Mouse (Mus musculus): ENCODE measurements around the gene Gcnt1.

Gcnt1 gene

DNA sequence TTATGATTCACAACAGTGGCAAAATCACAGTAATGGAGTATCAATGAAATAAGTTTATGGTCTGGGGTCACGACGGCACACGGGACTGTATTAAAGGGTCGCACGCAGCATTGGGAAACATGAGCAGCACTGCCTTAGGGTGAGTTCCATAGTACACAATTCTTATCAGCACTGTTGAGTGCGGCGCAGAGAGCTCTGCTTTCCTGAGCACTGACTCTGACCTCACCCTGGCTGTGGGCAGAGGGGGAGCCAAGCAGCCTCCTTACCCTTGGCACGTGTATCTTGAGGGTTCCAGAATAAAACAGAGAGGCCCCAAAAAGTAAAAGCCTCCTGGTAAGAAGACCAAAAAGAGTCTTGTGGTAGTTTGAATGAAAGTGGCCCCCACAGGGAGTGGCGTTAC lies 4.1 kb downstream of the Gcnt1 start:
- DNase-seq (ENCODE audit: extremely low read depth, low read depth), result no peak

DNA sequence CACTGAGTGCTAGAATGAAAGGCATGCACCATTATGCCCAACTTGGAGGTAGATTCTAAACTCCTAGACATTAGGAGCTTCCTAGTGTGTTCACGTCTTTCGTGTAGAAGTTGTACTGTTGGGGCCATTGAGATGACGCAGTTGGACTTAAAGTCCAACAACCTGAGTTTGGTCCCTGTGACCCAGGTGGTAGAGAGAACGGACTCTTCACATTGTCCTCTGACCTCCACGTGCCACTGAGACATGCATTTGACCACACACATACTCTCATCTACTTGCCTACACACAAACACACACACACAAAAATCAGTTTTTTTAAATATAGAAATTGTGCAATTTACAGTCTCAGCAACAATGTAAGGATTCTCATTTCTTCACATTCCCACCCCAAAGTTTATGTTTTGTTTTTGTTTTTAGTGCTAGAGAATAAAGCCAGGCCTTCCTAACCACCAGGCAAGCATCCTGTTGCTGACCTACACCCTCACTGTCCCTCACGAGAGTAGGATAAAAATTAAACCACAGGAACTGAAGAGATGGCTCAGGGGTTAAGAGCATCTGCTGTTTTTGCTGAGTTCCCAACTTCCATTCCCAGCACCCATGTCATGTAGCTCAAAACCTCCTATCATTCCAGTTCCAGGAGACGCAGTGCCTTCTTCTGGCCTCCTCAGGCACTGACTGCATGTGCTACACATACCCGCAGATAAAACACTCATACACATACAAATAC lies 6.1 kb downstream of the Gcnt1 start:
- no peak for DNase-seq (ENCODE audit: extremely low read depth, low read depth)

DNA sequence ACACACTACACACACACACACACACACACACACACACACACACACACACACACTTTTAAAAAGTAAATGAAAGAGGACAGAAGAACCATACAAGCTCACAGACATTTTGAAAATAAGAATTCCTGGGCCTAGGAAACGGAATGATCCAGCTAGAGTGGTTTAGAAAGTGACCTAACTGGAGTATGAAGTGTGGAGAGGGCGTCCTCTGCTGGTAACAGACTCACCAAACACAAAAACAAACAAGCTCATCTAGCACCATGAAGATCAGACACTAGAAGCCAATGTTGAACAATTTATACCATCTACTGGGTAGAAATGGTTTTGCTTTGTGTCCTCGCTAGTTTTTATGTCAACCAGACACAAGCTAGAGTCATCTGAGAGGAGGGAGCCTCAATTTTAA lies 7.9 kb downstream of the Gcnt1 start:
- no peak for DNase-seq (ENCODE audit: extremely low read depth, low read depth)

DNA sequence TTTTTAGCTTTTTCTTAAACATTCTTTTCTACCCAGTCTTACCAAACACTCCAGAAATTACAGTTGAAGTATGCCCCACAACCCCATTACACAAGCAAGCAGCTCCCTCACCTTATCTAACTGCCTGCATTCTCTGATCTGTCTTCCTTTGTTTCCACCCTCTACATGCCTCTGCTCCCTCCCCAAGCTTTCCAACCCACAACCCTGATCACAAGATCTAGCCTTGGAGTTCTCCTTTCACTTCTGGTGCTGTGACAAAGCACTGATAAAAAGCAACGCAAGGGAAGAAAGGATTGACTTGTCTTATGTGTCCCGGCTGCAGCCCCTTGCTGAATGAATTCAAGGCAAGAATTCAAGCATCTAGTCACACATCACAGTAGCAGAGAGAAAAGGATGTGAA lies 11.5 kb downstream of the Gcnt1 start:
- DNase-seq (ENCODE audit: extremely low read depth, low read depth), result peak; percentile 79

DNA sequence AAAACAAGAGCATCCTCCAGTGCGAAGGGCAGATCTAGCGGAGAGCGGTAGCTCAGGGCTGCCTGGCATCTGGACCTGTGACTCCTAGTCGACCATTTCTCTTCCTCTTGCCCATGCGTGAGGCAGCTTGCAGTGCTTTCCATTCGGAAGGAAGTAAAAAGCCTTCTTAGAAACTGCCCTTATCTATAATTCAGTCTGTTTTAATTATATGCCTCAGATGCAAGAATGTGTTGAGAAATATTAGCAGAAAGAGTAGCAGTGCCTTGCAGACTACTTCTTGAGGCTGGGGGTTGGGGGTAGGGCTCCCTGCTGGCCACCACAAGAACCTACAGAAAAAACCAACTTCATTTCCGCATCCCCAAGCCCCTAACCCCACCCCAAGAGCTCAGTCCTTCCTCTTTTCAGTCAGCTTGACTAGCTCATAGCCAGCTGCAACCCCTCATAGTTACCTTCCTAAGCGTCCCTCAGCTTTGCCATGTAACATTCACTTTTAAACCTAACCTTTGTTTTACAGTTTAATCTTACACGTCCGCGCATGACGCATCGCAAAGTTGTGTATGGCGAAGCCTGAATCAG lies 13.2 kb downstream of the Gcnt1 start:
- DNase-seq (ENCODE audit: extremely low read depth, low read depth), result peak; percentile 67

DNA sequence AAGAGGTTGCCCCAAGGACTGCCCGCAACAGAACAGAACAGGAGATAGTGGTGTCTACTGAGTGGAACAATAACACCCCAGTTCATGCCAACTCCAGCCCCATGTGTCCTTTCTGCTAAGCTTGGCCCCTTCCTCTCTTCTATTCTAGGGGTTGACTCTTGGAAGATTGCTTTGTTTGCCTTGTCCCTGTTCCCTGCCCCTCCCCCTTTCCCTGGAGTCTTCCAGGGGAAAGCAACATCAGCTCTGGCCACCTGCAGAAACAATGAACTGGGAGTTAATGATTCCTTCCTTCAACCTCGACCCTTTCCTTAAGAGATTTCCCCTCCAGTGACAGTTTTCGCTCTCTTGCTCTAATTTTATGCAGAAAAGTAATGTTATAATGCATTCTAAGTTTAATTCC lies 15.3 kb downstream of the Gcnt1 start:
- DNase-seq (ENCODE audit: extremely low read depth, low read depth), result no peak

DNA sequence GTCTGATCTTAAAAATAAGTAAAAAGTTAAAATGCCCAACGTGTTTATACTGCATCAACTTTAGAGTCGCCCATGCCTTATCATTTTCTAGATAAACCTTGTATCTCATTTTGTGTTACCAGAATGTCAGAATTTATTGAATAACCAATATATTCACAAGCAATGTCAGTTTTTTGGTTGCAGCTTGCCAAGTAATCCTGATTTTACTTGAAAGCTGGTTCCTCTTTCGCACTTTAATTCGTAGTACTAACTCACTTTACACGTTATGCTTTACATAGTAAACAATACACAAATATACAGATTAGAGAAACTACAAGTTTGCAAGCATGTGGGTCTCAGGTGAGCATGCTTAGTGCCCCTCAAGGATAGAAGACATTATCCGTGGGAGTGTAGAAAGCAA lies 15.7 kb downstream of the Gcnt1 start:
- DNase-seq (ENCODE audit: extremely low read depth, low read depth), result no peak

DNA sequence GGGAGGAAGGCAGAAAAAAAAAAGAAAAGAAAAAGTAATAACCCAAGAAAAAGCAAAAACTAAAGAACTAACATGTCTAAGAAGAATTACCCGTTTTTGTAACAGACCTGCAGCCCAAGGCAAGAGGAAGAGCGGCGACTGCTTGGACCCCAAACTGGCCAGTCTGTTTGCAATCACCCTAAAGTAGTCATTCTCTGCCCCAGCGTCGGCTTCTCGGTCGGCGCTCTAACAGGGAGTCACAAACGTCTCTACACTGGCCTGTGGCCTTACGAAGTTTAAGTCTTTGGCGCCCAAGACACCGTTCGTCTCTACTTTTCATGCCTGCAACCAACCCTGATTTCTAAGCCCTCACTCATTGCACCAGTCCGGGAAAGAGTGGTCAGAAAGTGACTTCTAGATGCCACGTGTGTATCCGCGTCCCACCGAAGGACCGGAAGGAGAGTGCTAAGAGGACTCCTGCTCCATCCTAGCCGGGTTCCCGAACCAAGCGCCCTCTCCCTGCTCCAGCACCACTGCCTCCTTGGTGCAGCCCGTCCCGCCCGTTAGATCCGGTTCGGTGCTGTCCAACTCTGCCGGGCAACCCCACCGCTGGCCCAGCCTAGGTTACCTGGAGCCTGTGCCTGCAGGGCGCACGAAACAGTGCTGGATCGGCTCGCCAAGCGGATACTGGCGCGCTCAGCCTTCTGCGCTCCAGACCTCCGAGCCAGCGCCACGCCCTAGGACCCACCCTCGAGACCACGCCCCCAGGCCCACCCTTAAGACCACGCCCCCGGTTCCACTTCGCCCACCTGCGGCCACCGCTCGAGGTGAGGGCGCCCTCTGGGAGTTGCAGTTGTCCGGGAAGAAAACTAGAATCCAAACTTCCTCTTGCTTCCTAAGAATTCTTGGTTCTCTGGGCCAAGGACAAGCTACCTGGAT lies 16.4 kb downstream of the Gcnt1 start:
- no peak for DNase-seq (ENCODE audit: extremely low read depth, low read depth)

DNA sequence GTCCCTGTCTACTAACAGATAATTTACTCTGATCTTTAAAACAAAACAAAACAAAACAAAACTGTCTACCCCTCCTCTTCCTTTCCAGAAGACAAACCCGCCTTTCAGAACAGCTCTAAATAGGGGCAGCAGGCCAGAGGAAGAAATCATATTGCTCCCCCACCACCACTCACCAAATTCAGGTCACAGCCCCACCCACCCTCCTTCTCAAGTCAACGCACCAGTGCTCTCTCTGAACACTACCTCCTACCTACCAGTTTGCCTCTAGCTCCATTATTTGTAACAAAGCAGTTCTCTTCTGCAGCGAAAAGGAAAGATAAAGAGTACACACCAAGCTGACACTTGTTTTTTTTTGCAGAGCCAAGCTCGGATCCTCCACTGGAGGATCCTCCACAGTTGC lies 17.3 kb downstream of the Gcnt1 start:
- no peak for DNase-seq (ENCODE audit: extremely low read depth, low read depth)

DNA sequence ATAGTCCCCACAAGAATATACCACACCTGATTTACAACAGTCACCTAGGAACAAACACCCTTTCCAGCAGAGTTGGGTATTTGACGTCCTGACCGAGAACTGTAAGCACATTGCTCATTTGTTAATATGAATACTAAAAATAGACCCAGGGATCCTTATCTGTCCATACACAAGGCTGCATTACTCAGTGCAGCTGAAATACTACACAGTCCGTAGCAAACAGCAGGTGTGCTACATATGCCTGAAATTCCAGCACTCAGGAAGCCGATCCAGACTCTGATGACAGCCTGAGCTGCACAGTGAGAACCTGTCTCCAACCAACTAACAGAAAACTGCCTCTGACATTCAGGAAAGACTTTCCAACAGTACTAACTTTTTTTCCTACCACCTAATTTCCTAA lies 17.8 kb downstream of the Gcnt1 start:
- no peak for DNase-seq (ENCODE audit: extremely low read depth, low read depth)

DNA sequence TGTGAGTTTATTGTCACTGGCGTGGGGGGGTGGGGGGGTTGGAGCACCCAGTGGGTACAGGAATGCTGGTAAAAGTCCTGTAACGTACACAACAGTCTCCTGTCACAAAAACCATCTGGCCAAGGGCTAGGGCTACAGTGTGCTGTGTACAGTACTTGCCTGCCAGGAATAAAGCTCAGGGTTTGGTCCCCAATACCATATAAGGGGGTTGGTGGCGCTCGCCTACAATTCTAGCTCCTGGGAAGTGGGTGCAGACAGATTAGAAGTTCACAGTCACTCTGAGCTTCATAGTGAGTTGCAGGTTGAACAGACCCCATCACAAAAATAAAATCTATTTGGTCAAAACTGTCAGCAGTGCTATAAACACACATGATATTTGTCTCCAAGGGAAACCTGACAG lies 18.3 kb downstream of the Gcnt1 start:
- DNase-seq (ENCODE audit: extremely low read depth, low read depth), result no peak

DNA sequence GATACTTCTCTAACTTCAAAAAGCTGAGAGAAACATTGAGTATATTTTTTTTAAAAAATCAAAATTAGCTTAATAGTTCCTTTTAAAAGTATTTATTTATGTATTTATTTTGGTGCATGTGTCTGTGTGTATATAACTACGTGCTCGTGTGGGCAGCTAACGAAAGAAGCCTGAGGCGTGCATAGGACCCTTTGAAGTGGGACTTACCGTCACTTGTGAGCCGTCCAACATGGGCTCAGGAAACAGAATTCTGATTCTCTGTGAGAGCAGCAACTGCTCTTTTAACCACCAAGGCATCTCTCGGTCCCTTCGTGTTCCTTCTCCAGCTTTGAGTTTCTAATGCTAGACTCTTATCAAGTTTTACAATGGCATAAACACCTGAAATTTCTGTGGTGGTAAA lies 18.9 kb downstream of the Gcnt1 start:
- DNase-seq (ENCODE audit: extremely low read depth, low read depth), result no peak

DNA sequence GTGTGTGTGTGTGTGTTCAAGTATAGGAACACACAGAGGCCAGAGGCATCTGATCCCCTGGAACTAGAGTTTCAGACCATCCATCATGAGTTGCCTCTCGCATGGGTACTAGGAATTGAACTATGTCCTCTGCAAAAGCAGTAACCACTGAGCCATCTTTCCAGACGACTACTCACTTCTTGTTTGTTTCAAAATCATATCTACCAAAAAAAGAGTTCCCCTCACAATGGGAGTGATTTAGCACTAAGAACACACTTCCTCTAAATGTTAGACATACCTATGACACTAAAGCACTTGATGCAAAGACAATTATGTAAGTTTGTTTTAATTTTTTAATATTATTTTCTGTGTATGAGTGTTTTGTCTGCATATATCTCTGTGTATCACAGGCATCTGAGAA lies 24.8 kb downstream of the Gcnt1 start:
- DNase-seq (ENCODE audit: extremely low read depth, low read depth), result no peak

DNA sequence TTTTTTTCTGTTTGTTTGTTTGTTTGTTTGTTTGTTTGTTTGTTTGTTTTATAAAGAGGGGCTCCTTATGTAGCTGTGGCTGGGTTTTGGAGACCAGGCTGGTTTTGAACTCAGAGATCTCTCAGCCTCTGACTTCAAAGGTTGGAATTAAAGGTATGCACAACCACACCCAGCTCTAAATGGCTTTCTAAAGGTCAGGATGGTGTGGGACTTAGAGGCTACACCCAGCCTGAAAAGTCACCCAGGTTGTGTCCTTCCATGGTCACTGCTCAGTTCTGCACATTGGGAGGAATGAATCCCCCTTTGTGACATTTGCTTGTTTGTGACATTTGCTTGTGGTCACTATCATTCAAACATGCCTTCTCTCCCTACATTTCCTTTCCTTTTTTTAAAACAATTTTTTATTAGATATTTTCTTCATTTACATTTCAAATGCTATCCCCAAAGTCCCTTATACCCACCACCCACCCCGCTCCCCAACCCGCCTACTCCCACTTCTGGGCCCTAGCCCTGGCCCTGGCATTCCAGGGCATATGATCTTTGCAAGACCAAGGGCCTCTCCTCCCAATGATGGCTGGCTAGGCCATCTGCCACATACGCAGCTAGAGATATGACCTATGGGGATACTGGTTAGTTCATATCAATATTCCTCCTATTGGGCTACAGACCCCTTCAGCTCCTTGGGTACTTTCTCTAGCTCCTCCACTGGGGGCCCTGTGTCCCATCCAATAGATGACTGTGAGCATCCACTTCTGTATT lies 25.7 kb downstream of the Gcnt1 start:
- DNase-seq (ENCODE audit: extremely low read depth, low read depth), result no peak

DNA sequence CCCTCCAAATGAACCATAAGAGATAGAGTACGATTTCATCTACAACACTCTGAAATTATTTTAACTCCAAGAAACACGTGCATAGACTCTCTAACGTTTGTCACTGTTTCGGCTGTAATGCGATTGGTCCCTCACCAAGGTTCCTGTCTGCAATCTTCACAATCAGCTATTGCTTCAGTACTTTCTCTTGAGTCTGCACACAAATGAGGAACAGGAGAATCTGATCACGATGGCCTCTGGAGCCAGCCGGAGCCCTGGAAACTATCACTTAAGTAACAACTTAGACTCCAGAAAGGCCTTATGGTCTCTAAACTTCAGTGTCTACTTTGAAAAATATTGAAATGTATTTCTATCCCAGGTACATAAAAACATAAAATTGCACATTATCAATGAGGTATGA lies 27.8 kb downstream of the Gcnt1 start:
- DNase-seq (ENCODE audit: extremely low read depth, low read depth), result no peak

DNA sequence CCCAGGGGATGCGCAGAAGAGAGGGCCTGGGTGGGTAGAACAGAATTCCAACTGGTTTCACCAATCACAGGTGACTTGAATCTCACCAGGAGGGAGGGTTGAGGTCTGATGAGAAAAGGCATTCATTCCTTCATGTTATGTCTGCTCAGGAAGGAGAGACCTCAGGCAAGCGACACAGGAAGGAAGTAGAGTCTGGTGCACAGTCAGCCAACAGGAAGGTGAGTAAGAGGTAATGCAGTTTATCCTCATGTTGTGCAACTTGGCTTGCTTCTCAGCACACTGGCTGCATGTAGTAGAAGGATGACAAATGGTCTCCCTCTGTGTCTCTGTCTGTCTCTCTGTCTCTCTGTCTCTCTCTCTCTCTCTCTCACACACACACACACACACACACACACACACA lies 33.1 kb downstream of the Gcnt1 start:
- DNase-seq (ENCODE audit: extremely low read depth, low read depth), result no peak

DNA sequence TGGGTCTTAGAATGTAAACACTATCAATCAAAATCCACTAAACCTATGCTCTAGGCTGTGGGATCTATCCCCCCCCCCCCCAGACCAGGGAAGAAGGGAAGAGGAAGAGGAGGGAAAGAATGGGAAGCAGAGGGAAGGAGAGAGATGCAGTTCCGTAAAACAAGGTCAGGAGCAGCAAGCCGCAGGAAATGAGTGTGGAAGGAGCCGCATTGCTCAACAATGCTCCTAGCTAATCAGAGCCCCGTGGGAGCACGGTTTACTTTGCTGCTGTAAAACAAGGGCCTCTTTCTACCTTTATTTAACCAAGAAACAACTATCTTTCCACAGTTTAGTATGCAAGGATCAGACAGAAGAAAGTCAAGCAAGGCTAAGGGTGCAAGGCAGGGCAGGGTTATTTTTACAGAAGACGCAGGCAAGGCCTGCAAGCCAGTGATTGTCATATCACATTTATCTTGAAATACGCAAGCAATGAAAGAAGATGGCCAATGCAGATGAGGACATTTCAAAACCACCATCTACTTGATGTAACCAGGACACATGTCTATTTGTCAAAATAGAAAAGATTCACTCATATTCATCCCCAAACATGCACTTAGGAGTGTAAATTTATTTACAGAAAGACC lies 35.5 kb downstream of the Gcnt1 start:
- no peak for DNase-seq (ENCODE audit: extremely low read depth, low read depth)

DNA sequence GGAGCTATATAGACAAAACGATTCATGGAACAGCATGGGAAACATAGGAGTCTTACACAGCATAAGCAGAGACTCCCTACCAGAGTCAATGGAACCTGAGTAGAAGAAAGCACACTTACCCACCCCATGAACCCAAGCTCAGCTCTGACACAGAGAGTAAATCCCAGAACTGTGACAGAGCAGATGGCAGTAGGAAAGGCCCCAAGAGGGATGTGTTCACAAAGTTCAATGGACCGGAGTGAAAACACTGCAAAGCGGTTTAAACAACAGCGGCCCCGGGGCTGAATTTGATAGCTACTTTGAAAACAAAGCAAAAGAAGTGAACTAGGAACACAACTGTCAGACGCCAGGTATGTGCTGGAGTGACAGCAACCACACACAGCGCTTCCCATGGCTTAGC lies 36.0 kb downstream of the Gcnt1 start:
- DNase-seq (ENCODE audit: extremely low read depth, low read depth), result no peak

DNA sequence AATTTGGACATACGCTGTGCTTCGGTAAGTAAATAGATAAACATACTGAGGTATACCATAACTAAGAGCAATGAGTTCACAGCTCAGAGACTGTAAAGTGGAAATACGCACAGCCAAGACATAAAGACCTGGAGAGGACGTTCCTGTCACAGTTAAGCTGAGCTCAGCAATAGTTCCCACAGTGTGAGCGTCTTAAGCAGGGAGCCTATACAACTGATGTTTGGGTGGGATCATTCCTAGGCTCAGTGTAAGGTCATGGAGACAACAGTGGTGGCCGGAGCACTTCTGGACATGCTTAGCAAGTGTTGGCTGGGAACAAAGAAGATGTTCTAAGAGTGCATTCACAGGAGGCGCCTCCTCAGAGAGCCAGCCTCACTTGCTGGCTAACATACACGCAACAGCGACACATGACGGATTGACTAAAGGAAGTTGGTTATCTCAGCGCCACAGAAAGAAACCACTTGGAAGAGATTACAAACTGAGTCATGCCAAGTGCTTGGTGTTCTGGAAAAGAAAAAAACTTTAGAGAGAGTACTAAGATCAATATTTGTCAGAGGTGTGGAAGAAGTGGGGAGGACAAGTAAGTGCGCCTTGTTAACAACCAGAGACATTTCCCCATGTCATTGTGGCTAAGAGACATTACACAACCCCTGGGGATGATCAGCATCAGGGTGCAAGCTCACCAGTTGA lies 37.9 kb downstream of the Gcnt1 start:
- DNase-seq (ENCODE audit: extremely low read depth, low read depth), result no peak

DNA sequence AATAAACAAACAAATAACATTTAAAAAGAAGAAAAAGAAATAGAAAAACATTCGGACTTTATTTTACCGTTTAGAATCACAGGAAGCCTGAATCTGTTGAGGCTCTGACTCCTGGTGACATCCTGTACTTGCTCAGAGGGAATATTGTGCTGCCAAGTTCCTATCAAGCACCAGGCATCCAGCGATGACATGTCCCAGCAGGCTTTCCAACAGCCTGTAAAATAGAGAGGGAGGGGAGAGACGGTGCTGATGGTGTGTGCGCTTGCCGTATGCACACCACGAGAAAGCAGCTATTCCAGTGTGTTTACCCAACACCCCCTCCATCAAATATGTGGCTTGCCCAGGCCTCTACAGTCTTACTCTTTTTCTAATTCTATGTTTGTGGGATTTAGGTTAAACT lies 39.6 kb downstream of the Gcnt1 start:
- DNase-seq (ENCODE audit: extremely low read depth, low read depth), result no peak

DNA sequence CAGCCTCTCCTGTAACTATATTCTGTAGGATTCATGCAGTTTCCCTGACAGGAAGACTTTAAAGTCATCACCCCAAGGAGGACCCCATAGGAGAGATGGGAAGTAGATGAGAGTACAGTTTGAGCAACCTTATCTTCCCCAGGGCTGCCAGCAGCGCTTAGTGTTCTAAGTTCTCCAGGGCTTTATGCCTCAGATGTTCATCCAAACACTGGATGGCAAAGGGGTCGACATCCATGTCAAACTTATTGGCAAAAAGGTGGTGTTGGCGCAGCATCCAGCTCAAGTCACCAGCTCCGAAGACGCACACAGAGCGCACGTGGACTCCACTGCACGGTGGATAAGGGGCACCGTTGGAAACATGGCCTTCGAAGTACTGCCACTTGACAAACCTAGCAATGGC lies 43.7 kb downstream of the Gcnt1 start:
- no peak for DNase-seq (ENCODE audit: extremely low read depth, low read depth)

Measured in MEL-GATA-1-ER (cell line).